Comparison of ENCODE assay signal across 14 mouse cellular contexts in the genomic region with DNA sequence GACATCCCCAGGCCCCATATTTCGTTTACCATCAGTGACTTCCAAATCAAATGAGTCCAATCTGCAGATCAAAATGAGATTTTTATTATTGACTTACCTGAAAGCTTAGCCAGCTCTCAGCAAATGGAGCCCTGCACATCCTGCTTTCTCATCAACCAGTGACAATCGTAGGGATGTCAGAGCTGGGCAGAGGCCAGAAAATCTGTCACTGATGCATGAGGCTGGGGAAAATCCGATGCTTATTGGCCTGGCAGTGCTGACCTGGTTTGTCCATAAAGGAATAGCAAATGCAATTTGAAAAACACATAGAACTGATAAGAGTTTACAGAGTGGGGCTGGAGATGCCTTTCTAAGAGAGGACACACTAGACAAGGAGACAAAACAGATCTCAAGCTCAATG.
A peak's percentile ranks its signal among the peaks of the same experiment; 100 is the strongest.
DNase-seq lines count a peak whose midpoint lies in the region.
"Had no signal": no experiment of that assay in that cellular context is flagged by ENCODE, and none has a peak within 500 bp of the region (broad histone marks: within the 10 kb centered on the region; RNA-seq: fewer than 3 reads in every experiment).

No protein-coding gene starts in this region.

- intact Hi-C loops in left cerebral cortex, postnatal 4 days (cut with DNase I) = no loop called here
- intact Hi-C loops in left cerebral cortex, postnatal 36 days (cut with DNase I) = no loop called here

- DNase-seq in cerebellum, postnatal 14 days = peak; percentile 47 to 52
- no peak for DNase-seq in cerebellum, adult 9-10 months
- DNase-seq in left cerebral cortex, postnatal 4 days = peak; percentile 6
- no peak for DNase-seq in left cerebral cortex, postnatal 36 days (ENCODE audit: low spot score in 2 of 2)
- DNase-seq in retina, postnatal 1 day = peak; percentile 31
- DNase-seq in adrenal gland, adult 8-10 months = no peak
- DNase-seq: adrenal gland, postnatal 14 days; B cell, adult 2 months; cerebellum, adult 11-12 months; cerebellum, adult 9-11 months; gastrocnemius, postnatal 25 days; heart, adult 18-20 months; heart, postnatal 10 days; heart, postnatal 36 days had no signal

Comparison
In these comparisons a context has a peak if more than half of its experiments do, and no peak if none do; other contexts are left out.
1. DNase-seq: peak in cerebellum, postnatal 14 days (2 of 2), left cerebral cortex, postnatal 4 days (single experiment) and retina, postnatal 1 day (single experiment); none in cerebellum, adult 9-10 months (single experiment), left cerebral cortex, postnatal 36 days (0 of 2) and adrenal gland, adult 8-10 months (single experiment).